Mouse (Mus musculus): ENCODE data around the gene Ostm1. TPM values are rescaled to one million over a fixed set of nuclear protein-coding genes. Genes with fewer than 3 reads are reported as not detected.

Ostm1 gene
- polyA plus RNA-seq, 1 experiment from 2014 or later, result 17.0 TPM

DNA sequence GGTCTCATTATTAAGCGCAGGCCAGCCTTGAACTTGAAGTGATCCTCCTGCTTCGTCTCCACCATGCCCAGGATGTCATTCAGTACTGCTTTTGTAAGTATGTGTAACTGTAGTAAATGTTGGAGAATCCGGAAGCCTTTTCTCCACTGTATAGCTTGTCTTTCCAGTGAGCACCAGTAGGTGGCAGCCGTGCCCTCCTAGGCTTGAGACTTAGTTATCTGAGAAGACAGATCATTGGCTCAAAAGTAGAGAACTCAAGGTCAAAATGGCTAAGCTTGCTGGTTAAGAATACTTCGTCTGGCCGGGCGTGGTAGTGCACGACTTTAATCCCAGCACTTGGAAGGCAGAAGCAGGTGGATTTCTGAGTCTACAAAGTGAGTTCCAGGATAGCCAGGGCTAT, 113.4 kb downstream of the Ostm1 start:
- H3K27me3 ChIP-seq (replicated peaks; ENCODE audit: control insufficient read depth, insufficient read depth, low read length), result no peaks in the 10 kb centered on the region

DNA sequence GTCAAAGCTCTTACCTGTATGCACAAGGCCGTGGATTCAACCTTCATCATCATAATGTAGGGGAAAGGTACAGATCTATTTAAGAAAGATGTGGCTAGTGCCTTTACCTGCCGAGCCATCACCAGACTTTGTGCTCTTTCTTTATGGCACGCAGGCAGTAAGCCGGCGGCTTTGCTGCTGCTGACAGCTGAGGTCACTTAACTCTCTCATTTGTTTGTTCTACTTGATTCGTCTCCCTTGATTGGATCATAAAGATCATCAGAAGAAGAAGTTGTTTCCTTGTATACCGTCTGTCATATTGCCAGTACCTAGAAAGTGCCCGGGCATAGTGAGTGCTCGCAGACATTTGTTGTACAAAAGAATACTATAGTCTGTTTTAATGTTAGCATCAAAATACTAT, 114.8 kb downstream of the Ostm1 start:
- ATAC-seq, result peak; percentile 53; the same call in 1 of the 2 replicates
- no peak overlapping the region for H3K4me3 ChIP-seq (ENCODE audit: low read length)
- H3K36me3 ChIP-seq (ENCODE audit: control insufficient read depth, insufficient read depth, low read length), result no peaks in the 10 kb centered on the region; the same call in none of the 2 replicates
- peak overlapping the region; percentile 69 for H3K27ac ChIP-seq (ENCODE audit: low read length)
- H3K4me2 ChIP-seq (ENCODE audit: low read depth, low read length), result no peak overlapping the region
- H3K4me1 ChIP-seq (ENCODE audit: control insufficient read depth, insufficient read depth, low read length), result peaks cover 5% of the 10 kb centered on the region; the same call in 1 of the 2 replicates
- H3K27me3 ChIP-seq (replicated peaks; ENCODE audit: control insufficient read depth, insufficient read depth, low read length), result no peaks in the 10 kb centered on the region
- 60% methylated on average over 9 of the region's 9 CpGs for WGBS
- H3K9me3 ChIP-seq (ENCODE audit: control insufficient read depth, low read length), result no peaks in the 10 kb centered on the region
- no peak overlapping the region for H3K9ac ChIP-seq (ENCODE audit: low read depth, low read length)

More for the DNA sequence above, 113.4 kb downstream of the Ostm1 start:
- Histone ChIP-seq H3K36me3 (ENCODE audit: control insufficient read depth, insufficient read depth, low read length) (no peaks in the 10 kb centered on the region; the same call in 1 of the 2 replicates), H3K9ac (ENCODE audit: low read depth, low read length) (no peak overlapping the region), H3K9me3 (ENCODE audit: control insufficient read depth, low read length) (no peaks in the 10 kb centered on the region), H3K4me1 (ENCODE audit: control insufficient read depth, insufficient read depth, low read length) (peaks cover 5% of the 10 kb centered on the region; the same call in 1 of the 2 replicates), H3K4me2 (ENCODE audit: low read depth, low read length) (no peak overlapping the region), H3K4me3 (ENCODE audit: low read length) (no peak overlapping the region), H3K27ac (ENCODE audit: low read length) (no peak overlapping the region)
- 29% methylated on average over 8 of the region's 8 CpGs for WGBS
- no peak for ATAC-seq

GRCm38 (mm10) chr10:42698994-42699393, 115.4 kb downstream of the Ostm1 start:
- Histone ChIP-seq H3K4me3 (ENCODE audit: low read length) (no peak overlapping the region), H3K27ac (ENCODE audit: low read length) (peak overlapping the region; percentile 69), H3K4me2 (ENCODE audit: low read depth, low read length) (no peak overlapping the region), H3K9ac (ENCODE audit: low read depth, low read length) (no peak overlapping the region), H3K4me1 (ENCODE audit: control insufficient read depth, insufficient read depth, low read length) (peaks cover 5% of the 10 kb centered on the region; the same call in 1 of the 2 replicates), H3K36me3 (ENCODE audit: control insufficient read depth, insufficient read depth, low read length) (peaks cover 1% of the 10 kb centered on the region; the same call in 1 of the 2 replicates), H3K9me3 (ENCODE audit: control insufficient read depth, low read length) (no peaks in the 10 kb centered on the region), H3K27me3 (replicated peaks; ENCODE audit: control insufficient read depth, insufficient read depth, low read length) (no peaks in the 10 kb centered on the region)
- ATAC-seq, result peak; percentile 91
- 69% methylated on average over 8 of the region's 8 CpGs for WGBS

- Histone ChIP-seq H3K36me3 (ENCODE audit: control insufficient read depth, insufficient read depth, low read length) (peaks cover 5% of the 10 kb centered on the region; the same call in 1 of the 2 replicates), H3K4me1 (ENCODE audit: control insufficient read depth, insufficient read depth, low read length) (peaks cover 5% of the 10 kb centered on the region; the same call in 1 of the 2 replicates), H3K9ac (ENCODE audit: low read depth, low read length) (no peak overlapping the region), H3K4me2 (ENCODE audit: low read depth, low read length) (no peak overlapping the region), H3K4me3 (ENCODE audit: low read length) (no peak overlapping the region), H3K27ac (ENCODE audit: low read length) (no peak overlapping the region), H3K9me3 (ENCODE audit: control insufficient read depth, low read length) (no peaks in the 10 kb centered on the region), H3K27me3 (replicated peaks; ENCODE audit: control insufficient read depth, insufficient read depth, low read length) (no peaks in the 10 kb centered on the region)
- no peak for ATAC-seq
- WGBS, result 88% methylated on average over 2 of the region's 2 CpGs
These were observed 118.5 kb downstream of the Ostm1 start for GRCm38 (mm10) chr10:42702111-42702510.

DNA sequence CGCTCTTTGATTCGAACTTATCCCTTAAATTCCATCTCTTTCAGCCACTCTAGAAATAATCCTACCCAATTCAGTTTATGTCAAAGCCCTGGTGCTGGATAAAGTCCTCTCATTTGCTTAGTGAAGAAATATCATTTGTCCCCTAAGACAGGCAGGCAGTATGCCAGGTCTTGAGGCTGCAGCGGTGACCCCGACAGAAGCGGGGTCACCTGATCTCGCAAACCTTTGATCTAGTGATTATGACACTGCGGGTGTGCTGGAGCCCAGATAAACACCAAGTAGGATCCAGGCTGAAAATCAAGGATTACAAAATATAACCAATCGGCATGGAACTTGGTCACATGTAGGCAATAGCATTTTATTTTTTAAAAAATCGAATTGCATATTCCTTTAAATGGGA, 131.1 kb downstream of the Ostm1 start:
- H3K9ac ChIP-seq (ENCODE audit: low read depth, low read length), result no peak overlapping the region
- peaks cover 6% of the 10 kb centered on the region; the same call in 1 of the 2 replicates for H3K4me1 ChIP-seq (ENCODE audit: control insufficient read depth, insufficient read depth, low read length)
- peak overlapping the region; percentile 59 for H3K27ac ChIP-seq (ENCODE audit: low read length)
- no peaks in the 10 kb centered on the region for H3K36me3 ChIP-seq (ENCODE audit: control insufficient read depth, insufficient read depth, low read length)
- H3K4me3 ChIP-seq (ENCODE audit: low read length), result no peak overlapping the region; the same call in 1 of the 2 replicates
- H3K4me2 ChIP-seq (ENCODE audit: low read depth, low read length), result peak overlapping the region; percentile 53
- ATAC-seq, result peak; percentile 73
- WGBS, result 15% methylated on average over 9 of the region's 9 CpGs
- H3K27me3 ChIP-seq (replicated peaks; ENCODE audit: control insufficient read depth, insufficient read depth, low read length), result no peaks in the 10 kb centered on the region
- no peaks in the 10 kb centered on the region for H3K9me3 ChIP-seq (ENCODE audit: control insufficient read depth, low read length)

DNA sequence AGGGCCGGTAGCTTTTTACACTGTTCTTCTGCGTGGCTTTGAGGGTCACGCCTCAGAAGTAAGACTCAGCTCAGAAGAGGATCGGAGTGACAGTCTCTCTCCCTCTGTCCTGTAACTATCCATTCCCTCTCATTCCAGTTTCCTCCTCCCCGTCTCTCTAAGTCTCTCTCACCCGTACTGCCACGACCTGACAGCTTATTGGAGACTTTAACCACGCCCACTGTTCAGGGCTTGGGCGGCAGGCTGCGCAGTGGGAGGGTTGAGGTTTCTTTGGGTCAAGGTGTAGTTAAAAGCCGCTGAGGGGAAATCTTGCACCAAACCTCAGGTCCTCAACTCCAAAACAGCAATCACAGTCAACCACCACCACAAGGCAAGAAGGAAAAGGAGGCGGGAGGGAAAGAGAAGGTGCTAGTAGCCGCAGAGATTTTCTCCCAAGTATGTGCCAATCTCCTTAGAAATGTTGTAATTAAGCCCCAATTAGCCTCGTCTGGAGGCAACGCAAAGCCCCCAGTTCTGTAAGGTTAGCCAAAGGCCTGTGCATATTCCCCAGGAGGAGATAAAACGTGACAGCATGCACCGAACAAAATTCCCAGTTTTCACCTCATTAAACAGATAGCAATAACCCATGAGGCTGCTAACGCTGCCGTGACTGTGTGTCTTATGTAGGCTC, 131.9 kb downstream of the Ostm1 start:
- Histone ChIP-seq H3K9me3 (ENCODE audit: control insufficient read depth, low read length) (no peaks in the 10 kb centered on the region), H3K27me3 (replicated peaks; ENCODE audit: control insufficient read depth, insufficient read depth, low read length) (no peaks in the 10 kb centered on the region), H3K4me3 (ENCODE audit: low read length) (peak overlapping the region; percentile 29), H3K4me2 (ENCODE audit: low read depth, low read length) (peak overlapping the region; percentile 53), H3K4me1 (ENCODE audit: control insufficient read depth, insufficient read depth, low read length) (peaks cover 6% of the 10 kb centered on the region; the same call in 1 of the 2 replicates), H3K36me3 (ENCODE audit: control insufficient read depth, insufficient read depth, low read length) (no peaks in the 10 kb centered on the region), H3K9ac (ENCODE audit: low read depth, low read length) (peak overlapping the region; percentile 47), H3K27ac (ENCODE audit: low read length) (peak overlapping the region; percentile 87)
- peak; percentile 88 for ATAC-seq
- WGBS, result 14% methylated on average over 19 of the region's 19 CpGs

DNA sequence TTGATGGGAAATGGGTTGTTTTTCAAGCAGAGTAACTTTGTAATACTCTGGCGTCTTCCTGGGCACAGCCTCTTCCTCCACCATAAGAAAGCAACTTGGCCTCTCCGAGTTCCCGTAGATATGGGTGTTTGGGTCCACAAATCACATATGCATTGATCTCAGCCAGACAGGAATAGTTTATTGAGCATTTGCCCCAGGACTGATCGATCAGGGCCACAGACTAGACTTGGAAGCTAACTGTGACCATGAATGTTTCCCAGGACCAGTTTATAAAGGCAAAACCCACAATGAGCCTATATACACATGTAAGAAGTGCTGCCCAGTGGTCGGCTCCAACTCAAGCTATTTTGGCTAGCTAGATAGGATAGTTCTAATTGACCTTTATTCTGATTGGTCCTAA, 138.5 kb downstream of the Ostm1 start:
- Histone ChIP-seq H3K4me2 (ENCODE audit: low read depth, low read length) (no peak overlapping the region), H3K27me3 (replicated peaks; ENCODE audit: control insufficient read depth, insufficient read depth, low read length) (no peaks in the 10 kb centered on the region), H3K27ac (ENCODE audit: low read length) (no peak overlapping the region), H3K4me3 (ENCODE audit: low read length) (no peak overlapping the region), H3K36me3 (ENCODE audit: control insufficient read depth, insufficient read depth, low read length) (no peaks in the 10 kb centered on the region), H3K9me3 (ENCODE audit: control insufficient read depth, low read length) (no peaks in the 10 kb centered on the region), H3K4me1 (ENCODE audit: control insufficient read depth, insufficient read depth, low read length) (peaks cover 3% of the 10 kb centered on the region; the same call in 1 of the 2 replicates), H3K9ac (ENCODE audit: low read depth, low read length) (no peak overlapping the region)
- no peak for ATAC-seq
- WGBS, result 88% methylated on average over 5 of the region's 5 CpGs

DNA sequence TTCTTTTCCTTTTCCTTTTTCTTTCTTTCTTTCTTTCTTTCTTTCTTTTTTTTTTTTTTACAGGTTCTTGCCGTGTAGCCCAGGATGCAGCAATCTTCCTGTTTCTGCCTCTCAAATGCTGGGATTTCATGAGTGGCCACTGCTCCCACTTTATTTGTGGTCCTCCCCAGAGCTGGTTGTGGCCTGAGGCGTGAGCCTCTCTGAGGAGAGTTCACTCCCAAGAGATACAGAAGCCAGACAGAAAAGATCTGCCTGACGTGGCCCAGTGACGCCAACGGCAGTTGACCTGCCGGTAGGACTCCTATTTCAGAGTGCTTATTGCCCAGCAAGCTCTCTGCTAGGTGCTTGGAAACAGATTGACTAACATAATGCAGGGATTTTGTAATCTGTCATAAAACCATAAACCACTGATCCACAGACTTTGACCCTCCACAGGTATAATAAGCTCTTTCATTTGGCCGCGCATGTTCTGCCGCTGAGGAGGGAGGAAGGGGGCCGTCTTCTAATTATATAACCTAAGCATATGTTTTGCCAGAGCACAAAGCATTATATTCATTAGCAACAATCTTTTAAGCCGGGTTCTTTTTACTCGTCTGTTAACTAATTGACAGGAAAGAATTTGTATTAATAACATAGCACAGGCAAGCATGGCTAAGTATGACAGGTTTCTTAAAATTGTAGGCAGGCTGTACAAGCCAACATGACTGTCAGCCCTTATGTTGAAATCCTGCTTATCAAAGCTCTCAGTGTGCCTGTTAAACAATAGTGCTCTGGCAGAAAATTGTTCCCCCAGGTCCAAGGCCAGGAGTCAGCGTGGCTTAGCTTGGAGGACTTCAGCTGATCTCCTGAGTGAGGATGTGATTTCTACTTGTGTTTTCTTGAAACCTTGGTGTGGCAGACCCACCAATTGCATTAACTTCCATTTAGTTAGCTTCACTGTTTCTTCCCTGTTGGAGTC, 139.9 kb downstream of the Ostm1 start:
- H3K27ac ChIP-seq (ENCODE audit: low read length), result peak overlapping the region; percentile 86
- WGBS, result 51% methylated on average over 13 of the region's 13 CpGs
- no peaks in the 10 kb centered on the region for H3K27me3 ChIP-seq (replicated peaks; ENCODE audit: control insufficient read depth, insufficient read depth, low read length)
- peak; percentile 96 for ATAC-seq
- no peaks in the 10 kb centered on the region for H3K36me3 ChIP-seq (ENCODE audit: control insufficient read depth, insufficient read depth, low read length)
- H3K4me3 ChIP-seq (ENCODE audit: low read length), result no peak overlapping the region
- no peak overlapping the region for H3K9ac ChIP-seq (ENCODE audit: low read depth, low read length)
- H3K4me2 ChIP-seq (ENCODE audit: low read depth, low read length), result no peak overlapping the region; the same call in 1 of the 2 replicates
- no peaks in the 10 kb centered on the region for H3K9me3 ChIP-seq (ENCODE audit: control insufficient read depth, low read length)
- peaks cover 3% of the 10 kb centered on the region; the same call in 1 of the 2 replicates for H3K4me1 ChIP-seq (ENCODE audit: control insufficient read depth, insufficient read depth, low read length)

GRCm38 (mm10) chr10:42729607-42730006, 146.0 kb downstream of the Ostm1 start:
- Histone ChIP-seq H3K4me3 (ENCODE audit: low read length) (no peak overlapping the region), H3K9ac (ENCODE audit: low read depth, low read length) (no peak overlapping the region), H3K27ac (ENCODE audit: low read length) (no peak overlapping the region), H3K4me2 (ENCODE audit: low read depth, low read length) (no peak overlapping the region), H3K27me3 (replicated peaks; ENCODE audit: control insufficient read depth, insufficient read depth, low read length) (no peaks in the 10 kb centered on the region), H3K36me3 (ENCODE audit: control insufficient read depth, insufficient read depth, low read length) (no peaks in the 10 kb centered on the region), H3K9me3 (ENCODE audit: control insufficient read depth, low read length) (no peaks in the 10 kb centered on the region), H3K4me1 (ENCODE audit: control insufficient read depth, insufficient read depth, low read length) (no peaks in the 10 kb centered on the region)
- WGBS, result 68% methylated on average over 2 of the region's 2 CpGs
- no peak for ATAC-seq
